17 mouse cellular contexts compared by ENCODE assay signal in genomic region chr9:99109585-99109984, GRCm38 (mm10). TPM values are rescaled to one million over a fixed set of nuclear protein-coding genes. Genes with fewer than 3 reads are reported as not detected.
DNase-seq lines count a peak whose midpoint lies in the region; ATAC-seq and TF ChIP-seq lines count a peak whose summit lies in the region.
"Had no signal": no experiment of that assay in that cellular context is flagged by ENCODE, and none has a peak within 500 bp of the region (broad histone marks: within the 10 kb centered on the region; RNA-seq: fewer than 3 reads in every experiment).

No protein-coding gene starts in this region.

- no peak for TF ChIP-seq CTCF in intestine, postnatal 0 days (IDR thresholded peaks at IDR 0.05; ENCODE audit: low read depth)

- H3K9ac ChIP-seq in liver, embryonic 13.5 days: no peak overlapping the region
- H3K9ac ChIP-seq in intestine, postnatal 0 days (ENCODE audit: low read depth, low read length): no peak overlapping the region
- H3K9ac ChIP-seq: forebrain, embryonic 12.5 days; heart, embryonic 15.5 days; hindbrain, embryonic 14.5 days; limb, embryonic 13.5 days; midbrain, embryonic 15.5 days had no signal

- no peak overlapping the region for H3K4me3 ChIP-seq in liver, embryonic 13.5 days (replicated peaks)
- no peak overlapping the region for H3K4me3 ChIP-seq in intestine, postnatal 0 days (ENCODE audit: low read depth, low read length)
- H3K4me3 ChIP-seq: forebrain, embryonic 12.5 days; heart, embryonic 15.5 days; limb, embryonic 13.5 days; midbrain, embryonic 15.5 days had no signal

- H3K4me1 ChIP-seq in liver, embryonic 13.5 days (replicated peaks): peaks cover 26% of the 10 kb centered on the region; the same call in 1 of the 2 replicates
- no peaks in the 10 kb centered on the region for H3K4me1 ChIP-seq in intestine, postnatal 0 days (replicated peaks; ENCODE audit: control insufficient read depth, insufficient read depth, low read length)
- H3K4me1 ChIP-seq: heart, embryonic 15.5 days had no signal

- H3K9me3 ChIP-seq in liver, embryonic 13.5 days (replicated peaks): 0 out of 2 replicates have a peak, but pooled peaks cover 3% of the 10 kb centered on the region
- no peaks in the 10 kb centered on the region for H3K9me3 ChIP-seq in intestine, postnatal 0 days (ENCODE audit: control insufficient read depth)
- H3K9me3 ChIP-seq: forebrain, embryonic 12.5 days; heart, embryonic 15.5 days; midbrain, embryonic 15.5 days had no signal

- WGBS in liver, embryonic 13.5 days (ENCODE audit: insufficient replicate concordance): 38% methylated on average over 3 of the region's 3 CpGs
- 81% methylated on average over 3 of the region's 3 CpGs for WGBS in intestine, postnatal 0 days

- ATAC-seq in frontal cortex, adult (ENCODE audit: low TSS enrichment): 0 out of 2 replicates have a peak, but pooled peaks have one; percentile 3
- no peak for ATAC-seq in liver, embryonic 13.5 days (ENCODE audit: low read depth)
- ATAC-seq in intestine, postnatal 0 days: no peak
- ATAC-seq: intestine, embryonic 16.5 days; midbrain, embryonic 15.5 days had no signal

- H3K27ac ChIP-seq in liver, embryonic 13.5 days: peak overlapping the region; percentile 39; the same call in 1 of the 2 replicates
- H3K27ac ChIP-seq in intestine, postnatal 0 days (ENCODE audit: low read depth, low read length): no peak overlapping the region
- H3K27ac ChIP-seq: forebrain, embryonic 12.5 days; heart, embryonic 15.5 days; hindbrain, embryonic 14.5 days; limb, embryonic 13.5 days; midbrain, embryonic 15.5 days had no signal

- H3K36me3 ChIP-seq in liver, embryonic 13.5 days: peaks cover 23% of the 10 kb centered on the region
- peaks cover 3% of the 10 kb centered on the region; the same call in 1 of the 2 replicates for H3K36me3 ChIP-seq in intestine, postnatal 0 days (ENCODE audit: control insufficient read depth, insufficient read depth)

- peak overlapping the region; percentile 26; the same call in 1 of the 2 replicates for H3K4me2 ChIP-seq in liver, embryonic 13.5 days
- no peak overlapping the region for H3K4me2 ChIP-seq in intestine, postnatal 0 days (replicated peaks; ENCODE audit: low read depth)
- H3K4me2 ChIP-seq: forebrain, embryonic 12.5 days; heart, embryonic 15.5 days; hindbrain, embryonic 14.5 days; limb, embryonic 13.5 days; midbrain, embryonic 15.5 days had no signal

- no peaks in the 10 kb centered on the region for H3K27me3 ChIP-seq in liver, embryonic 13.5 days
- H3K27me3 ChIP-seq in intestine, postnatal 0 days (replicated peaks; ENCODE audit: control insufficient read depth, insufficient read depth, low read length): no peaks in the 10 kb centered on the region
- H3K27me3 ChIP-seq: forebrain, embryonic 12.5 days; heart, embryonic 15.5 days; limb, embryonic 13.5 days; midbrain, embryonic 15.5 days had no signal

- no peak for DNase-seq in frontal cortex, postnatal 14 days (ENCODE audit: low spot score in 2 of 2)
- peak; percentile 29 for DNase-seq in lung, postnatal 25 days (ENCODE audit: low spot score)
- no peak for DNase-seq in lung, postnatal 10 days
- no peak for DNase-seq in liver, embryonic 13.5 days
- DNase-seq in skeletal muscle tissue, adult 2 months (ENCODE audit: low read depth, low spot score): peak; percentile 3
- DNase-seq in kidney, postnatal 25 days: no peak
- DNase-seq: cerebellum, adult 8-10 months; embryo, embryonic 11 days; lung, postnatal 4 days had no signal

RNA-seq across cellular contexts. Expression of gene Pik3cb, which starts 30.8 kb away (rescaled TPM):
- 2.5 and 2.6 TPM in 2 replicates for polyA plus RNA-seq in liver, embryonic 13.5 days (2015; fragmentation: Nextera tagmentation; extraction: Ambion mirVana)
- polyA plus RNA-seq in intestine, postnatal 0 days (2015; fragmentation: Nextera tagmentation; extraction: Ambion mirVana): 1.2 and 1.6 TPM in 2 replicates

Comparison
In these comparisons a context has a peak if more than half of its experiments do, and no peak if none do; other contexts are left out.
1. DNase-seq: peak in lung, postnatal 25 days (single experiment) and skeletal muscle tissue, adult 2 months (single experiment); none in frontal cortex, postnatal 14 days (0 of 2), lung, postnatal 10 days (single experiment), liver, embryonic 13.5 days (single experiment) and kidney, postnatal 25 days (0 of 2).